Mouse (Mus musculus) CH12F3 (cell line): ENCODE data around the gene Creb5.
"Not testable (repeated sequence)": the region's sequence is repeated elsewhere in the genome, so short reads cannot be mapped to it uniquely, and the experiment has no call there.

Experiments
- in situ Hi-C: fragments of 300-500 bp; cut with MboI; formaldehyde crosslinking; loops from 2 replicates; pipeline ENCODE4 v1.14.3; 2020; ENCODE audit warnings: low sequenced_read_pairs

Creb5 gene

GRCm38 (mm10) chr6:53314126-53314525, 27.1 kb downstream of the Creb5 start:
- in situ Hi-C loops, result no loop called here

DNA sequence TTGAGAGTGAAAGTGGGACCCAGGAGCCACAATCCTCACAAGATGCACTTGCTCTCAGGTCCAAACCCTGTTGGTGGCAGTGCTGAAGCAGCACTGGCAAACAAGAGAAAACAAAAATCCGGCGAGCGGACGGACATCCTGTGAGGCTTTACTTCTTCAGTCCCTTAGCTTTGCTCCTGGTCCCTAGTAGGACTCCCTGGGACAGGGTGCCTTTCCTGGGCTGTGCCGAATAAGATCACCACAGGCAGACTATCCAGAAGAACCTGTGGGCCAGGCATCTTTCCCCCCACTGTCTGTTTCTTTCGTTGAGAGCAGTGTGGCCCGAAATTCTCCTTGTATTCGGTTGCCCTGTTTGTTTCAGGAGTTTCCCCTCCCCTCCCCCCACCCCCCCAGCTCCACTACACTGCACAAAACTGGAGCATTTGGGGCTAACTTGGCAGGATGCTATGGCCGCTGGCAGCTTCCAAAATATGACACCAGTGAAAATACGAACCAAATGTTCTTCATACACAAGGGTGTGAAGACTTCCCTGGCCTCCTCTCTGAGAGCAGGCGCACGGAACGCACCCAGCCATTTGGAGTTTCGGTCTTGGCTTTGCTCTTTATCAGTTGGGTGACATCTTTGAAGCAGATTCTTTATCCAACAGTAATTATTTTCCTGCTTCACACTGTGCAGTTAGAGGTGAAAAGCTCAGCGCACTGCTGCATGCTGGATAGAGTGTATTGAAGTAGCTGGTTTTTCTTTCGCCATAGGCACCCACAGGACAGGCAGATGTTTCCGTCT, 32.7 kb downstream of the Creb5 start:
- in situ Hi-C loops, result no loop called here

GRCm38 (mm10) chr6:53337398-53337797, 50.3 kb downstream of the Creb5 start:
- in situ Hi-C loops, result no loop called here

GRCm38 (mm10) chr6:53352311-53352960, 65.4 kb downstream of the Creb5 start:
- in situ Hi-C loops, result no loop called here

DNA sequence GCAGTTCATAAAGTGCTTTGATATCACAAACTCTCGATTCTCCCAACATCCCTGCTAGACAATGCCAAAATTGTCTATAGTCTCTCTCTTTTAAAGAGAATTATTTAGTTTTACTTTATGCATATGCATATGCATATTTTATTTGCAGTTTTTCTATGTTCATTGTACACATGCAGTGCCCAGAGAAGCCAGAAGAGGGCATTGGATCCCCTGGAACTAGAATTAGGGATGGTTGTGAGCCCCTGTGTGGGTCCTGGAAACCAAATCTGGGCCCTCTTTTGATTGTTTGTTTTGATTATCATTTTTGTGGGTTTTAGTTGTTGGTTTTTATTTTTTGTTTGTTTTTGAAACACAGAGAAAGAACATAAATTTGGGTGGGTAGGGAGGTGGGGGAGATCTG, 69.3 kb downstream of the Creb5 start:
- in situ Hi-C loops, result no loop called here

- in situ Hi-C loops, result no loop called here
Observed at GRCm38 (mm10) chr6:53363535-53363934, 76.5 kb downstream of the Creb5 start.

GRCm38 (mm10) chr6:53363981-53364391, 76.9 kb downstream of the Creb5 start:
- in situ Hi-C loops, result no loop called here

DNA sequence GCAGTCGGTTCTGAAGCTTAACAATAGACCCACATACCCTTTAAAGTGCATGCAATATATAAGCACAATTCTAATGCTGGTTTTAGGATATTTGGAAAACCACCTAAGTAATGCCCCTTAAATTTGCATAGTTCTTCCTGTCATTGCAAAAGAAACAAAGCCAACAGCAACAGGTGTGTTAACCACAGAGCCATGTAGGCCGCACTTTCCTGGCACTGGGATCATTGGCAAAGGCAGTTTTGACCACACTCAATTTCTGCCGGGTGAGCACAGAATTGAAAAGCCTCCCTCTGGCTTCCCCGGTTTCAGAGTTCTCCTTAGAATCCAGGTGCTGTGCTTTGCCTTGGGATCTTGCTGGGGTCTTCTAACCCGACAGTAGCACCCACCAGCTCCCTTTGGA, 82.1 kb downstream of the Creb5 start:
- in situ Hi-C loops, result no loop called here

DNA sequence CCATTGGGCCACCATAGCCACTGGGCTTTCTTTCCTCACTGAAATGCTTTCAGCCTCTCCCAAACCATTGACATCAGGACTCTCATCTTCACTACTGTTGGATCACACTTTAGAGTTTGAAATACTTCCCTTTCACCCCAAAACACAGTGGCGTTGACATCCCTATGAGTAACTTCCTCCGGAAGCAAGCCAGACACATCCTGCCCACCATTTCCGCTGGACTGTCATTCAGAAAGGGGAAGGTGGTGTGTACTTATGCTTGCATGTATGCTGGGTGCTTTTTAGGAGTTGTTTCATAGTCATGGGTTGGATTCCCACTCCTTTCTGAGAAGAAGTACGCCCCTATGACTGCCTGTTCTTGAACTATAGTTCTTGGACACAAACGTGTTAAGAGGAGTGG, 82.9 kb downstream of the Creb5 start:
- in situ Hi-C loops, result no loop called here

- in situ Hi-C loops, result no loop called here
Observed at GRCm38 (mm10) chr6:53371962-53372361, 84.9 kb downstream of the Creb5 start.

GRCm38 (mm10) chr6:53374315-53374941, 87.4 kb downstream of the Creb5 start:
- in situ Hi-C loops, result no loop called here

- in situ Hi-C loops, result no loop called here
Observed at GRCm38 (mm10) chr6:53389277-53389676, 102.2 kb downstream of the Creb5 start.

- in situ Hi-C loops, result no loop called here
Observed at GRCm38 (mm10) chr6:53390413-53390812, 103.3 kb downstream of the Creb5 start.

- in situ Hi-C loops, result no loop called here
Observed at GRCm38 (mm10) chr6:53394026-53394425, 107.0 kb downstream of the Creb5 start.

- in situ Hi-C loops, result no loop called here
Observed at GRCm38 (mm10) chr6:53395208-53395607, 108.1 kb downstream of the Creb5 start.

GRCm38 (mm10) chr6:53396421-53396820, 109.4 kb downstream of the Creb5 start:
- in situ Hi-C loops, result no loop called here

- in situ Hi-C loops, result no loop called here
Observed at GRCm38 (mm10) chr6:53397797-53398196, 110.7 kb downstream of the Creb5 start.

DNA sequence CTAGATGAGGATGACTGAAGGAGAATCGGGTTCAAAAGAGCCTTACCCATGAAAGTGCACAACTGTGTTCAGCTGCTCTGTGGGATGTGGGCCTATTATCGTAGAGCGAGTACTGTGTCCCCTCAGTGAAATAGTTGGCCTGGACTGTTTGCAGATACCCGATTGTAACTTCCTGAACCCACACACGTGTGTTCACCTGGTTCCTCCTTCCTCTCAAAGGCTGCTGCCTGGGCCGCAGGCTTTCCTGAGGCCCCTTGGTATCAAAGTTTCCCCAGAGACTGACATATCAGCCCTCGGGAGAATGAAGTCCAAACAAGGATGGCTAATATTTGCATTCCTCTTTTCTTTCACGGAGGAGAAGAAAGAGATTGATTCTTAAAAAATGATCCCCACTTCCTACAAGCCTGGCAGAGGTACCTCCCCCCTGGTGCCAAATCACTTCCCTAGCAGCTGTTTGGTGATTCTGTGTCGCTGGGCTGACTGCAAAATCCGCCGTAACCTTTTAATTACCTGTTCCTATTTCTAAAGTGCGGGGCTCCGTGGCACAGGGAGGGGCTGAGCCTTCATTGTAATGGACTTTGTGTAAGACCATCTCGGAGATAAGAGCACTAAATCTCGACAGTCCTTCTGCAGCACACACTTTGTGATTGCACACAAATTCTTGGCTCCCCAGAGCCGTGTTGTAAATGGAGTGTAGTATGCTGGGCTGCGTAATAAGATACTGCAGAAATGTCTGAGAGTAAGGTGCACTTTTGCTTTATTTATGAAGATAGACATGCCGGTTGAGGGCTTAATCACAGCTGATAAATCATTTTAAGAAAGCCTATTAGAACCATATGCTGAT, 111.4 kb downstream of the Creb5 start:
- in situ Hi-C loops, result no loop called here

GRCm38 (mm10) chr6:53401364-53401763, 114.3 kb downstream of the Creb5 start:
- in situ Hi-C loops, result no loop called here

DNA sequence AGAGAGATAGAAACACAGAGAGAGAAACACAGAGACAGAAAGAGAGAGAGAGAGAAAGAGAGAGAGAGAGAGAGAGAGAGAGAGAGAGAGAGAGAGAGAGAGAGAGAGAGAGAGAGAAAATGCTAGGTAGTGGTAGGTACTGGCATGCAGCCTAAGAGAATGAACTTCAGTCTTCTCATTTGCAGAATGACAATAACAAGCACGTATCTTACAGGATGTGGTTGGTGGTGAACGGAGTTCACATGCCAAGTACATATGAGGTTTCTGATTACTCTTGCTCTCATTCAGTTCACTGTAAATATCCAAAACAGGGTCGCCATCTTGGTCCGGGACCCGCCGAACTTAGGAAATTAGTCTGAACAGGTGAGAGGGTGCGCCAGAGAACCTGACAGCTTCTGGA, 115.5 kb downstream of the Creb5 start:
- in situ Hi-C loops, result not testable (repeated sequence)

DNA sequence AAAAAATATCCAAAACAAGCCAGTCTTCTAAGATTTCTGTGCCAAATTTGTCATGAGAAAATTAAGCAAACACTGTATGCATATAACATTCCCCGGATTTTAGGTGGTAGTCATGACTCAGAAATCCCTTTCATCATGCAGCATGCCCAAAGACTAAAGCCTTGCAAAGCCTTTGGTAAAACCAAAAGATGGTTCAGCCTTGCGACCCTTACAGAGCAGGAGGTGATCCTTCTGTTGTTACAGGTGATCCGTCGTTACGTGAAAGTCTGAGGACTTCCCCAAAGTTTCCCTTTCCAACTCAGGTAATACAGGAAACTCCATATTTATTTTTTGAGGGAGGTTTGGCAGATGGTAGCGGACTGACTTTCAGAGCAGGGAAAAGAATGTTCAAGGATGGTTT, 122.1 kb downstream of the Creb5 start:
- in situ Hi-C loops, result no loop called here
